Mouse (Mus musculus): ENCODE data around the gene Nop58. TPM values are rescaled to one million over a fixed set of nuclear protein-coding genes. Genes with fewer than 3 reads are reported as not detected.

Gene Nop58
- polyA plus RNA-seq, 1 experiment from 2014 or later, result 55.9 TPM

- TF ChIP-seq EP300 (IDR thresholded peaks at IDR 0.05), result no peak
- TF ChIP-seq CTCF (IDR thresholded peaks at IDR 0.05), result no peak
- Histone ChIP-seq H3K4me2 (replicated peaks; ENCODE audit: low read depth, low read length) (no peak overlapping the region), H3K9me3 (ENCODE audit: low read length) (no peaks in the 10 kb centered on the region), H3K27me3 (replicated peaks; ENCODE audit: insufficient read depth, low read length) (no peaks in the 10 kb centered on the region), H3K27ac (ENCODE audit: low read length) (no peak overlapping the region), H3K9ac (replicated peaks; ENCODE audit: low read depth) (no peak overlapping the region), H3K4me3 (ENCODE audit: low read depth, low read length) (no peak overlapping the region), H3K4me1 (ENCODE audit: insufficient read depth, low read depth, low read length) (no peaks in the 10 kb centered on the region), H3K36me3 (ENCODE audit: insufficient read depth, low read length) (0 out of 2 replicates have a peak, but pooled peaks cover 4% of the 10 kb centered on the region)
- ATAC-seq, result no peak
- DNase-seq (ENCODE audit: low spot score), result no peak
- WGBS, result 89% methylated on average over 3 of the region's 3 CpGs
Observed at GRCm38 (mm10) chr1:59653243-59653911, 31.4 kb upstream of the Nop58 start.

GRCm38 (mm10) chr1:59656244-59657171 is 28.3 kb upstream of the Nop58 start:
- 62% methylated on average over 7 of the region's 7 CpGs for WGBS
- DNase-seq (ENCODE audit: low spot score), result peak; percentile 58
- H3K27ac ChIP-seq (ENCODE audit: low read length), result no peak overlapping the region
- H3K4me1 ChIP-seq (ENCODE audit: insufficient read depth, low read depth, low read length), result no peaks in the 10 kb centered on the region
- 0 out of 2 replicates have a peak, but pooled peaks cover 4% of the 10 kb centered on the region for H3K36me3 ChIP-seq (ENCODE audit: insufficient read depth, low read length)
- H3K4me2 ChIP-seq (replicated peaks; ENCODE audit: low read depth, low read length), result no peak overlapping the region
- no peak overlapping the region for H3K9ac ChIP-seq (replicated peaks; ENCODE audit: low read depth)
- peak; percentile 54 for ATAC-seq
- TF ChIP-seq EP300 (IDR thresholded peaks at IDR 0.05), result no peak
- TF ChIP-seq CTCF (IDR thresholded peaks at IDR 0.05), result peak; percentile 53
- H3K9me3 ChIP-seq (ENCODE audit: low read length), result no peaks in the 10 kb centered on the region
- no peaks in the 10 kb centered on the region for H3K27me3 ChIP-seq (replicated peaks; ENCODE audit: insufficient read depth, low read length)
- no peak overlapping the region for H3K4me3 ChIP-seq (ENCODE audit: low read depth, low read length)

GRCm38 (mm10) chr1:59663456-59664135 is 21.2 kb upstream of the Nop58 start:
- DNase-seq (ENCODE audit: low spot score), result peak; percentile 40
- peak; percentile 87 for ATAC-seq
- H3K9ac ChIP-seq (replicated peaks; ENCODE audit: low read depth), result no peak overlapping the region
- H3K9me3 ChIP-seq (ENCODE audit: low read length), result no peaks in the 10 kb centered on the region
- no peak overlapping the region for H3K4me3 ChIP-seq (ENCODE audit: low read depth, low read length)
- H3K4me1 ChIP-seq (ENCODE audit: insufficient read depth, low read depth, low read length), result peaks cover 6% of the 10 kb centered on the region; the same call in 1 of the 2 replicates
- TF ChIP-seq CTCF (IDR thresholded peaks at IDR 0.05) (no peak), EP300 (IDR thresholded peaks at IDR 0.05) (peak; percentile 91)
- no peak overlapping the region for H3K27ac ChIP-seq (ENCODE audit: low read length)
- no peaks in the 10 kb centered on the region for H3K36me3 ChIP-seq (ENCODE audit: insufficient read depth, low read length)
- H3K27me3 ChIP-seq (replicated peaks; ENCODE audit: insufficient read depth, low read length), result no peaks in the 10 kb centered on the region
- no peak overlapping the region for H3K4me2 ChIP-seq (replicated peaks; ENCODE audit: low read depth, low read length)
- WGBS, result 82% methylated on average over 2 of the region's 3 CpGs

GRCm38 (mm10) chr1:59668871-59669270 is 15.9 kb upstream of the Nop58 start:
- WGBS, result 82% methylated on average over 2 of the region's 2 CpGs
- H3K4me2 ChIP-seq (replicated peaks; ENCODE audit: low read depth, low read length), result no peak overlapping the region; the same call in 1 of the 2 replicates
- no peak for TF ChIP-seq EP300 (IDR thresholded peaks at IDR 0.05)
- H3K9ac ChIP-seq (replicated peaks; ENCODE audit: low read depth), result no peak overlapping the region
- DNase-seq (ENCODE audit: low spot score), result no peak
- no peaks in the 10 kb centered on the region for H3K27me3 ChIP-seq (replicated peaks; ENCODE audit: insufficient read depth, low read length)
- no peak for ATAC-seq
- peaks cover 11% of the 10 kb centered on the region; the same call in 1 of the 2 replicates for H3K4me1 ChIP-seq (ENCODE audit: insufficient read depth, low read depth, low read length)
- H3K9me3 ChIP-seq (ENCODE audit: low read length), result no peaks in the 10 kb centered on the region
- no peak overlapping the region for H3K27ac ChIP-seq (ENCODE audit: low read length)
- H3K4me3 ChIP-seq (ENCODE audit: low read depth, low read length), result no peak overlapping the region
- H3K36me3 ChIP-seq (ENCODE audit: insufficient read depth, low read length), result no peaks in the 10 kb centered on the region

- Histone ChIP-seq H3K36me3 (ENCODE audit: insufficient read depth, low read length) (no peaks in the 10 kb centered on the region), H3K9me3 (ENCODE audit: low read length) (no peaks in the 10 kb centered on the region), H3K27me3 (replicated peaks; ENCODE audit: insufficient read depth, low read length) (no peaks in the 10 kb centered on the region), H3K9ac (replicated peaks; ENCODE audit: low read depth) (peak overlapping the region; percentile 98), H3K4me3 (ENCODE audit: low read depth, low read length) (peak overlapping the region; percentile 99), H3K27ac (ENCODE audit: low read length) (peak overlapping the region; percentile 97), H3K4me2 (replicated peaks; ENCODE audit: low read depth, low read length) (peak overlapping the region; percentile 79), H3K4me1 (ENCODE audit: insufficient read depth, low read depth, low read length) (peaks cover 11% of the 10 kb centered on the region; the same call in 1 of the 2 replicates)
- ATAC-seq, result peak; percentile 57
- WGBS, result under 1% methylated on average over 35 of the region's 54 CpGs
- TF ChIP-seq CTCF (IDR thresholded peaks at IDR 0.05) (no peak), EP300 (IDR thresholded peaks at IDR 0.05) (0 out of 2 replicates have a peak, but pooled peaks have one; percentile 18)
- peak; percentile 57 for DNase-seq (ENCODE audit: low spot score)
Observed at GRCm38 (mm10) chr1:59669962-59670630, 14.7 kb upstream of the Nop58 start.
